ENCODE assay signal across 31 mouse cellular contexts in genomic region chr2:144439191-144439700, GRCm38 (mm10).
"Had no signal": no experiment of that assay in that cellular context is flagged by ENCODE, and none has a peak within 500 bp of the region (broad histone marks: within the 10 kb centered on the region; RNA-seq: fewer than 3 reads in every experiment).

No protein-coding gene starts in this region.

- ATAC-seq: liver, embryonic 12.5 days; liver, postnatal 0 days; lung, postnatal 0 days; midbrain, embryonic 13.5 days; midbrain, embryonic 15.5 days; midbrain, embryonic 16.5 days had no signal

- H3K9ac ChIP-seq: limb, embryonic 12.5 days; limb, embryonic 13.5 days; limb, embryonic 15.5 days; liver, embryonic 12.5 days; liver, embryonic 13.5 days; liver, embryonic 14.5 days; liver, embryonic 15.5 days; liver, postnatal 0 days; lung, embryonic 14.5 days; lung, embryonic 15.5 days; midbrain, embryonic 12.5 days; midbrain, embryonic 13.5 days; midbrain, embryonic 15.5 days had no signal

- H3K27ac ChIP-seq: limb, embryonic 10.5 days; limb, embryonic 12.5 days; limb, embryonic 13.5 days; limb, embryonic 15.5 days; liver, embryonic 12.5 days; liver, embryonic 13.5 days; liver, embryonic 14.5 days; liver, embryonic 15.5 days; lung, embryonic 15.5 days; macrophage; midbrain, embryonic 10.5 days; midbrain, embryonic 12.5 days; midbrain, embryonic 13.5 days; midbrain, embryonic 15.5 days had no signal

- H3K4me2 ChIP-seq: limb, embryonic 12.5 days; limb, embryonic 13.5 days; limb, embryonic 15.5 days; liver, embryonic 11.5 days; liver, embryonic 12.5 days; liver, embryonic 13.5 days; liver, embryonic 15.5 days; lung, embryonic 14.5 days; lung, embryonic 15.5 days; midbrain, embryonic 11.5 days; midbrain, embryonic 12.5 days; midbrain, embryonic 13.5 days; midbrain, embryonic 15.5 days had no signal

- DNase-seq: left cerebral cortex, postnatal 4 days; liver; liver, embryonic 13.5 days; liver, postnatal 0 days; lung, adult 18-20 months; lung, adult 2 months; lung, embryonic 14.5 days; lung, postnatal 10 days; lung, postnatal 14 days; lung, postnatal 36 days; lung, postnatal 4 days; midbrain, embryonic 14.5 days had no signal

- H3K36me3 ChIP-seq: limb, embryonic 10.5 days; limb, embryonic 12.5 days; limb, embryonic 13.5 days; limb, embryonic 15.5 days; liver, embryonic 12.5 days; liver, embryonic 13.5 days; liver, embryonic 15.5 days; lung, embryonic 15.5 days; midbrain, embryonic 10.5 days; midbrain, embryonic 12.5 days; midbrain, embryonic 13.5 days; midbrain, embryonic 15.5 days had no signal

- H3K4me3 ChIP-seq: limb, embryonic 10.5 days; limb, embryonic 12.5 days; limb, embryonic 13.5 days; limb, embryonic 15.5 days; liver, embryonic 12.5 days; liver, embryonic 13.5 days; liver, embryonic 15.5 days; lung, embryonic 15.5 days; megakaryocyte, embryonic 14.5 days; midbrain, embryonic 10.5 days; midbrain, embryonic 12.5 days; midbrain, embryonic 13.5 days; midbrain, embryonic 15.5 days; myocyte had no signal

- H3K9me3 ChIP-seq: limb, embryonic 10.5 days; limb, embryonic 12.5 days; limb, embryonic 13.5 days; limb, embryonic 15.5 days; liver, embryonic 12.5 days; liver, embryonic 13.5 days; liver, embryonic 15.5 days; lung, embryonic 15.5 days; megakaryocyte, embryonic 14.5 days; midbrain, embryonic 10.5 days; midbrain, embryonic 12.5 days; midbrain, embryonic 13.5 days; midbrain, embryonic 15.5 days had no signal

- H3K4me1 ChIP-seq: limb, embryonic 10.5 days; limb, embryonic 12.5 days; limb, embryonic 13.5 days; liver, embryonic 12.5 days; liver, embryonic 13.5 days; liver, embryonic 15.5 days; lung, embryonic 15.5 days; megakaryocyte, embryonic 14.5 days; midbrain, embryonic 10.5 days; midbrain, embryonic 12.5 days; midbrain, embryonic 13.5 days; midbrain, embryonic 15.5 days had no signal

- H3K27me3 ChIP-seq: limb, embryonic 12.5 days; limb, embryonic 13.5 days; limb, embryonic 15.5 days; liver, embryonic 12.5 days; liver, embryonic 13.5 days; liver, embryonic 15.5 days; lung, embryonic 15.5 days; megakaryocyte, embryonic 14.5 days; midbrain, embryonic 12.5 days; midbrain, embryonic 13.5 days; midbrain, embryonic 15.5 days had no signal
